In genomic region chr9:114843634-114844016, GRCm38 (mm10) we compare ENCODE assay signal across 7 mouse cellular contexts. TPM values are rescaled to one million over a fixed set of nuclear protein-coding genes. Genes with fewer than 3 reads are reported as not detected.
DNase-seq lines count a peak whose midpoint lies in the region; TF ChIP-seq lines count a peak whose summit lies in the region.

No protein-coding gene starts in this region.

- no peaks in the 10 kb centered on the region for H3K9me3 ChIP-seq in E14TG2a.4 (ENCODE audit: low read length)

- intact Hi-C loops in heart, postnatal 14 days (cut with DNase I): loop anchor here (5.0 kb wide), 1 partner anchor 46 kb away; no protein-coding TSS in a partner anchor

- peaks cover 21% of the 10 kb centered on the region for H3K4me1 ChIP-seq in E14TG2a.4 (replicated peaks; ENCODE audit: low read depth, low read length)

- peak; percentile 6 for DNase-seq in MN1 (ENCODE audit: low spot score)
- DNase-seq in embryo, embryonic 9.5 days (ENCODE audit: extremely low spot score): peak; percentile 62
- peak; percentile 50 to 62 for DNase-seq in heart, postnatal 14 days
- peak; percentile 70 to 86 for DNase-seq in kidney, postnatal 36 days
- peak; percentile 70 to 78 for DNase-seq in lung, postnatal 4 days
- peak; percentile 5 to 18 for DNase-seq in spleen, postnatal 36 days (ENCODE audit: low spot score in 2 of 2)

- no peak for TF ChIP-seq CTCF in E14TG2a.4 (conservative IDR thresholded peaks at IDR 0.05; ENCODE audit: low read length)

- H3K27me3 ChIP-seq in E14TG2a.4 (ENCODE audit: insufficient read depth, low read length): peaks cover 69% of the 10 kb centered on the region

- H3K36me3 ChIP-seq in E14TG2a.4 (ENCODE audit: insufficient read depth, low read length): no peaks in the 10 kb centered on the region

- H3K4me3 ChIP-seq in E14TG2a.4 (replicated peaks; ENCODE audit: low read length): peak overlapping the region; percentile 87

RNA-seq across cellular contexts. Expression of gene Cmtm8, which starts 0.3 kb away (rescaled TPM):
- 10 to 100 TPM; 12.8 to 15.0 TPM for total RNA-seq in heart, postnatal 14 days (2021)

Comparison
In these comparisons a context has a peak if more than half of its experiments do, and no peak if none do; other contexts are left out.
1. Peak in every context shown above with its lines: DNase-seq and H3K4me3 ChIP-seq.
2. DNase-seq: peak in every context shown above with its lines; median percentile 78 in kidney, postnatal 36 days; 74 in lung, postnatal 4 days; 62 in embryo, embryonic 9.5 days; 56 in heart, postnatal 14 days; 12 in spleen, postnatal 36 days; 6 in MN1.